Mouse (Mus musculus) hindbrain, embryonic 13.5 days (tissue): ENCODE results near the gene Sox5. TPM values are rescaled to one million over a fixed set of nuclear protein-coding genes. Genes with fewer than 3 reads are reported as not detected.

Source experiments
- ATAC-seq: fragments of 200-750 bp; cut with Nextera tagmentation; 2 replicates; pipeline ENCODE4 v1.8.0; 2017; ENCODE audit warnings: moderate TSS enrichment; ENCODE audit not compliant: low FRiP score
- H3K27ac ChIP-seq: fragments of 300-500 bp; sonication (generic); 2 replicates; pipeline ENCODE4 v1.5.1; 2015; ENCODE audit warnings: inconsistent platforms, mild to moderate bottlenecking, moderate library complexity
- H3K27me3 ChIP-seq: fragments of 300-500 bp; sonication (generic); 2 replicates; pipeline ENCODE4 v1.6.1; 2015; ENCODE audit warnings: mild to moderate bottlenecking, inconsistent platforms
- H3K36me3 ChIP-seq: fragments of 300-500 bp; sonication (generic); 2 replicates; pipeline ENCODE4 v1.6.1; 2015; ENCODE audit warnings: mild to moderate bottlenecking, inconsistent platforms
- H3K4me1 ChIP-seq: fragments of 300-500 bp; sonication (generic); replicated peaks from 2 replicates; pipeline ENCODE4 v1.6.1; 2015; ENCODE audit warnings: inconsistent platforms
- H3K4me2 ChIP-seq: fragments of 300-500 bp; sonication (generic); 2 replicates; pipeline ENCODE4 v1.6.1; 2015; ENCODE audit warnings: inconsistent platforms, mild to moderate bottlenecking, moderate library complexity
- H3K4me3 ChIP-seq: fragments of 300-500 bp; sonication (generic); 2 replicates; pipeline ENCODE4 v1.5.1; 2015; ENCODE audit warnings: mild to moderate bottlenecking, inconsistent platforms
- H3K9ac ChIP-seq: fragments of 300-500 bp; sonication (generic); 2 replicates; pipeline ENCODE4 v1.6.1; 2015; ENCODE audit warnings: mild to moderate bottlenecking, inconsistent platforms
- H3K9me3 ChIP-seq: fragments of 300-500 bp; sonication (generic); 2 replicates; pipeline ENCODE4 v1.6.1; 2016; ENCODE audit warnings: inconsistent platforms
- WGBS: fragments of 180-500 bp; shearing (Covaris S2); methylation state at CpG from one replicate; pipeline ENCODE4 v1.1.7; 2015; 5-methylcytosine and 5-hydroxymethylcytosine counted together
- polyA plus RNA-seq: library from polyadenylated mRNA; unstranded; fragments of >200 nt; fragmentation: Nextera tagmentation; extraction: Ambion mirVana; gene quantifications from 2 replicates; pipeline ENCODE4 v1.2.1, GENCODE M21; 2015

Sox5 gene
- polyA plus RNA-seq, 1 experiment from 2014 or later: 27.7 TPM

DNA sequence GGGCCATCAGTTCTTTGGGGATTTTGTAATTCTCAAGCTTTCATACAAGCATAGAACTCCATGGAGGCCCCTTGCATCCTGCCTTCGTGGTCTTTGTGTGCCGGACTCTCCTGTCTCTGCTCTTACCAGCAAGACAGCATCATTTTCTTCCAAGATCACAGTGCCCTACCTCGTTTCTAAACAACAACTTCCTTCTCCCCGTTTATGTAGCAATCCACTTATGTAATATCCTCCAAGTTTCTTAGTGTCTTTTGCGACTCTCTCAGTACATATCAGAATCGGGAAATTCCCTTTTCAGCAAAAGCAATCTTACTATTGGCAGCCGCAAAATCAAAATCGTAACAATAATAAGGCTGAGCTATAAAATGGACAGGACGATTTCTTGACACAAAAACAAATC, 324.3 kb downstream of the Sox5 start:
- Histone ChIP-seq H3K9ac (no peak overlapping the region), H3K4me2 (no peak overlapping the region), H3K4me3 (no peak overlapping the region), H3K27ac (no peak overlapping the region), H3K36me3 (no peaks in the 10 kb centered on the region), H3K9me3 (no peaks in the 10 kb centered on the region), H3K4me1 (peaks cover 19% of the 10 kb centered on the region), H3K27me3 (peaks cover 5% of the 10 kb centered on the region; the same call in 1 of the 2 replicates)
- 93% methylated on average over 9 of the region's 9 CpGs for WGBS
- no peak for ATAC-seq

DNA sequence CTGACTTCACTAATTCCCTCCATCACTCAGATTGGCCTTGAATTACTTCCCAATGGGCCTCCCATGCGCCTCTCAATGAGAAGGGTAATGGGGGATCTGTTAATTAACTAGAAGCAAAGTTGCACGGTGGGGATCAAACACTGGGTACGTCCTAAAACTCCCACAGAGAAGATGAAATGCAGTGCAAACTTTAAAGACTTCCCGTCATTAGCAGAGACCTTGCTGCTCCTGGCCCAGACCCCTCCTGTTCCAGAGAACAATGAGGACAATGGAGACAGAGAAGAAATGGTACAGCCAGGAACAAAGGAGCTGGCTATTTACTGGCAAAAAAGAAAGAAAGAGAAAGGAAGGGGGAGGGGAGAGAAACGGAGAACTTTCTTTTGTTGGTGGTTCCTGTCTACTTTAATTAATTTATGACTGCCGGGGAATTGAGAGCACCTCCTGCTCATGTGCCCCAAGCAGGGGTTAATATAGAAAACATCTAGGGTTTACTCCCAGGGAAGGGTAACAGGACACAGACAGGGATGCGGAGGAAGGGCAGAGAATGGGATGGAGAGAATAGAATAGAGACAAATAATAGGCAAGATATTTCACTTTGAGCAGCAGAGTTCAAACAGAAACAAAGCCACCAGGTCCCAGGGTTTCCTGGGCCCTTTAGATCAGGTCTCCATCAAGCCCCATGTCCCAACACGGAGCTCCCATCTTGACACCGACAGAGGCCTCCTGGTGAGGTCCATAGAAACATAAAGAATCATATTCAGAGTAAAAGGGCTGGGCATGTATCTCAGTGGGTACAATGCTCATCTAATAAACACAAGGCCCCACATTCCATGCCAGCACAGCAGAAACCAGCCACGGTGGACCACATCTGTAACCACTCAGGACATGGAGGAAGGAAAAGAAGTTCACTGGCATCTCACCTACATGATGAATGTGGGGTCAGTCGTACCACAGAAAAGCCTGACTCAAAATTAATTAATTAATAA, 327.2 kb downstream of the Sox5 start:
- Histone ChIP-seq H3K36me3 (no peaks in the 10 kb centered on the region), H3K4me1 (peaks cover 19% of the 10 kb centered on the region), H3K27me3 (peaks cover 5% of the 10 kb centered on the region; the same call in 1 of the 2 replicates), H3K27ac (no peak overlapping the region), H3K4me3 (no peak overlapping the region), H3K9ac (no peak overlapping the region), H3K4me2 (no peak overlapping the region), H3K9me3 (no peaks in the 10 kb centered on the region)
- WGBS: 19% methylated on average over 11 of the region's 11 CpGs
- ATAC-seq: no peak

DNA sequence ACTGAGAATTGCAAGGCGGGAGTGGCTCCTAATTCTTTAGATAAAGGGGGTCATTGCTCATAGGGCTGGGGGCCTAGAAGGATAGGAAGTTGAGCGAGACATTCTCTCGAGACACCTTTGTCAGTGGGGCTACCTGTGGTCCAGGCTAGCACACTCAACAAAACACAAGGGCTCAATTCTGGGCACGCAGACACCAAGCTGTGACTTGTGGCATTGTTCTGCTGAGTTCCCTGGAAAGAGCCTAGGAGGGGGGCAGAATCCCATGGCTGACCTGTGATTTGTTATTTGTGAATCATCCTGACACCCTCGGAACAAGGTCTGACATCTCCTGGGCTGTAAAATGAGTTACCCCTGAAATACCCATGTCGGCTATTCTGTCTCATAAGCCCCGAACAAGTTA, 328.2 kb downstream of the Sox5 start:
- Histone ChIP-seq H3K27ac (no peak overlapping the region), H3K4me1 (peaks cover 19% of the 10 kb centered on the region), H3K36me3 (no peaks in the 10 kb centered on the region), H3K4me2 (no peak overlapping the region), H3K4me3 (no peak overlapping the region), H3K9ac (no peak overlapping the region), H3K9me3 (no peaks in the 10 kb centered on the region), H3K27me3 (peaks cover 5% of the 10 kb centered on the region; the same call in 1 of the 2 replicates)
- 17% methylated on average over 7 of the region's 7 CpGs for WGBS
- no peak for ATAC-seq

DNA sequence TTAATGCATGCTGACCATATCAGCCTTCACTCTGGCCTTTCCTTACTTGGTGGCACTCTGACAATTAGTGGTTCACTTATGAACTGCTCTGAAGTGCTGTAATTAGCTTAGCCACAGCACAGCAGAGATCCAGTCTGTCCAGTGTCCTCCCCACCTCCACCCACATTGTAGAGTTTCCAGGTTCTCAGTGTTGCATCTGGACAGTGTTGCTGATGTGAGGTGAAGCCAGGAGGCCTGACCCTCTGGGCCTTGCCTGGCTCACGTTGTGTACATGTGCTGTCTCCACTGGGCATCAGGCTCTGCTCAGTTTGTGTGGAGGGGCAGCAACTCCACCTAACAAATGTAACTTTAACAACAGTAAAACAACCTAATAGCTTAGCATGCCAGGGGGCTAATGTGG, 328.6 kb downstream of the Sox5 start:
- Histone ChIP-seq H3K9ac (no peak overlapping the region), H3K4me1 (peaks cover 19% of the 10 kb centered on the region), H3K27me3 (peaks cover 5% of the 10 kb centered on the region; the same call in 1 of the 2 replicates), H3K4me2 (no peak overlapping the region), H3K36me3 (no peaks in the 10 kb centered on the region), H3K4me3 (no peak overlapping the region), H3K27ac (no peak overlapping the region), H3K9me3 (no peaks in the 10 kb centered on the region)
- ATAC-seq: no peak
- 21% methylated on average over 1 of the region's 1 CpGs for WGBS

DNA sequence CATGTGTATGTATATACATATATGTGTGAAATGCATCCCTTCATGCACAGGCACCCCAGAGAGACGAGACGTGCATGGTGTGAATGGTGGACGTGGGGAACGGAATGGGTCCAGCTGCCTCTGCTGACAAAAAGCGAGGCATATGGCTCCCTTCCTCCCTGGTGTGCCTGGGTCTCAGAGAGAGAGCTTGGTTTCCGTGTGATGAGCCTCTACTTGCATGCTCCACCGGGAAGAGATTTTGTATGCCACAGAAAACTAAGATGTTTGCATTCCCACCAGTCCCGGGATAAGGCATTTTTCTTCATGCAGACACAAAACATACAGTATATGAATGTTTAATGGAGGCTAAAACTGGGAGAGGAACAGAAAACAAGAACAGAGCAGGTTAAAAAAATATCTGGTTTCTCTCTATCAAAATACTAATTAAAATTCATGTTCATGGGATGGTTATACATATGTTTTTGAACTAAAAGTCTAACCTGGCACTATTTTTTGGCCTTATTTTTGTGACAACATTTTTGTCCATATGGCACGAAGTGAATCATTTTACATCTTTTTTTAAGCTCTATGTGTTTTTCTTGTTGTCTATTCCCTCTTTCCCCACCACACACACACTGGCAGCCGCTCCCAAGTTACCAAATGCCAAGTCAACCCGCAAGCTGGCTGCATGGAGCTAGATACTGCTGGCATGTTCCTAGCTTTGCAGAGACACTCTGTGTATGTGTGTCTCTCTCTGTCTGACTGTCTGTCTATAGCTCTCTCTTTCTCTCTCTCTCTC, 329.4 kb downstream of the Sox5 start:
- Histone ChIP-seq H3K4me3 (no peak overlapping the region), H3K27me3 (peaks cover 5% of the 10 kb centered on the region; the same call in 1 of the 2 replicates), H3K27ac (no peak overlapping the region), H3K36me3 (no peaks in the 10 kb centered on the region), H3K4me1 (peaks cover 19% of the 10 kb centered on the region), H3K4me2 (no peak overlapping the region), H3K9ac (no peak overlapping the region), H3K9me3 (no peaks in the 10 kb centered on the region)
- no peak for ATAC-seq
- 64% methylated on average over 11 of the region's 11 CpGs for WGBS

DNA sequence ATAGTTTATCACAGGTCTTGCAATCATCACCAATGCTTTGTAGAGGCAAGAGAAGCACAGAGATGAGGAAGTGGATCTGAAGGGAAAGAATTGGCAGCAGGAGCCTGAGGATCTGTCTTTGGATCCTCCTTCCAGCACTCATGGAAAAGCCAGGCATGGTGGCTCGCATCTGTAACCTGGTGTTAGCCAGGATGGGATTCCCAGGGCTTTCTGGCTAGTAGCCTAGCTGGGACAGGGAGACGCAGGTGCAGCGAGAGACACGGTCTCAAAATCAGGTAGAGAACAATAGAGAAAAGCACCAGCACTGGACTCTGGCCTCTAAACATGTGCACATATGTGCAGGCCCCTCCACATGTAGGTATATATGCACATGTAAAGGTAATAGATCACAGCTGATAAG, 330.1 kb downstream of the Sox5 start:
- WGBS: 86% methylated on average over 4 of the region's 4 CpGs
- no peaks in the 10 kb centered on the region for H3K36me3 ChIP-seq
- peaks cover 19% of the 10 kb centered on the region for H3K4me1 ChIP-seq
- H3K9ac ChIP-seq: no peak overlapping the region
- H3K27me3 ChIP-seq: peaks cover 5% of the 10 kb centered on the region; the same call in 1 of the 2 replicates
- ATAC-seq: no peak
- no peak overlapping the region for H3K4me2 ChIP-seq
- H3K9me3 ChIP-seq: no peaks in the 10 kb centered on the region
- no peak overlapping the region for H3K27ac ChIP-seq
- H3K4me3 ChIP-seq: no peak overlapping the region

DNA sequence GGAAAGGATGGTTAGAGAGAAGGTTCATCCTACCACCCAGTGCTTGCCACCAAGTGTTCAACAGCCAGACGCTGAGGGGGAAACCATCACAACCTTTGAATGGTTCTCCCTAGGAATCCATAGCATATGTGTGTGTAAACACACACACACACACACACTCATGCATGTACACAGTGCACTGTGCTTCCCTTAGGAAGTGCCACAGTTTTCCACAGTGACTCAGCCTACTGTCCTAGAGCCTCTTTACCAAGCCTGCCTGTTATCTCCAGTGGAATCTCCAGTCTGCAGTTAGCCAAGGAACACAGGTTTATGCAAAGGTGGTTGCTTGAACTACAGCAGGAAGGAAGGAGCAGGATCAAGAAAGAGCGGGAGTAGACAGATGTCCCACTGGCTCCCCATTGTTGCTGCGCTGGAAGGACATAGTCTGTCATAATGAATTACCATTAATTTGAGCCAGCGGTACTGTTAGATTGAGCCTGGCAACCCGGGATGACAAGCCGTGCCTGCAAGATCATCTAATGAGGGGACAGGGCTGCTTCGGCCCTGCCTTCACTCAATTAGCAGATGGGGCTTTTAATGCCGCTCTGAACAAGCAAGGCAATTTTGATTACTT, 335.9 kb downstream of the Sox5 start:
- no peaks in the 10 kb centered on the region for H3K9me3 ChIP-seq
- H3K9ac ChIP-seq: no peak overlapping the region
- no peaks in the 10 kb centered on the region for H3K27me3 ChIP-seq
- WGBS: 33% methylated on average over 8 of the region's 8 CpGs
- H3K4me1 ChIP-seq: peaks cover 6% of the 10 kb centered on the region
- H3K4me2 ChIP-seq: no peak overlapping the region
- no peak overlapping the region for H3K27ac ChIP-seq
- ATAC-seq: peak; percentile 71
- H3K36me3 ChIP-seq: no peaks in the 10 kb centered on the region
- no peak overlapping the region for H3K4me3 ChIP-seq

DNA sequence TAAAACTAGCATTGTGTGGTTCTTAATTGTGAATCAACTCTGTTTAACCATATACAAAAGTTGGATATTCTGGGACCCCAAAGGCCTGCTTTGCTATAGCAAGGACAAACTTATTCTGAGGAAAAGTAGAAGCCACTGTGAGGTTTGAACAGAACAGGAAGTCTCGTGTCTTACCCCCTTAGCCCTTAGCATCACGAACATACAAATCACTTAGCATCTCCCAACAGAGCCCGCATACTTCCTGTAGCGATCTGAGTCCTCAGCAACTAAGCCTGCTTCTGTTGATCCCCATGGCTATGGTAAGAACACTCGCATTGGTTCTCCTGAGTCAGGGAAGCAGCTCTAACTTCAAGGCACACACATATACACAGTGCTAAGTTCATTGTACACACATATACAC, 337.4 kb downstream of the Sox5 start:
- Histone ChIP-seq H3K36me3 (no peaks in the 10 kb centered on the region), H3K4me3 (no peak overlapping the region), H3K27ac (no peak overlapping the region), H3K4me2 (no peak overlapping the region), H3K9ac (no peak overlapping the region), H3K27me3 (no peaks in the 10 kb centered on the region), H3K4me1 (peaks cover 6% of the 10 kb centered on the region), H3K9me3 (no peaks in the 10 kb centered on the region)
- ATAC-seq: no peak
- 86% methylated on average over 5 of the region's 5 CpGs for WGBS

DNA sequence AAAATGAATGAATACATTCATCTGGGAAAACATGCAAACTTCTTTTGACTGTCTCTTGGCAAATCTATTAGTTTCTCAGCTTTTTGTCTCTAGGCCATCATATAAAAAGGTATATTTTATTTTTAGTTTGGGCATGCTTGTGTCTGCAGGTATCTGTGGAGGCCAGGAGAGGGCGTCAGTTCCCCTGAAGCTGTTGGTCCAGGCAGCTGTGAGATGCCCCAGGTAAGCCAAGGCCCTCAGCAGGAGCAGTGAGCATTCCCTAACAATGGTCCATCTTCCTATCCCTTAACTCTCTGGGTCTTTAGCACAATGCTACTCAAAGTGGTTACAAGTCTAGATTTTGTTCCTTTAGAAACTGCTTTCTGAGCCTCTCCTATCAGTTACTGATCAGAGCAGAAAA, 338.1 kb downstream of the Sox5 start:
- no peak overlapping the region for H3K4me3 ChIP-seq
- WGBS: 89% methylated on average over 1 of the region's 1 CpGs

DNA sequence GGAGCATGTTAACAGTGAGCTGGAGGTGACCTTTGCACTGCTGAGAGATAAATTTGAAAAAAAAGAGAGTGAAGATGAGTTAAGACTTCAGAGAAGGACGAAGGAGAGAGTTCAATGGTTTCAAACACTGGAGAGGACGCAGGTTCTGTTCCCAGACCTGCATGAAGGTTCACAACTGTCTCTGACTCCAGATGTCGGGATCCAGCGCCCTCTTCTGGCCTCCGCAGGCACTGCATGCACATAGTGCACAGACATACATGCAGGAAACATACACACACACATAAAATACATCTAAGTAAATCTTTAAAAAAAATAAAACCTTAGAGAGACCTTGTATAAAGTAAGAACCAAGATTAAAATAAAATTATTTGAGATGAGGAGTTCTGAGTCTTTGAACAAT, 352.5 kb downstream of the Sox5 start:
- Histone ChIP-seq H3K4me1 (0 out of 2 replicates have a peak, but pooled peaks cover 8% of the 10 kb centered on the region), H3K36me3 (no peaks in the 10 kb centered on the region), H3K9me3 (no peaks in the 10 kb centered on the region), H3K4me2 (no peak overlapping the region), H3K4me3 (no peak overlapping the region), H3K27me3 (no peaks in the 10 kb centered on the region), H3K9ac (no peak overlapping the region), H3K27ac (no peak overlapping the region)
- WGBS: 74% methylated on average over 5 of the region's 5 CpGs
- ATAC-seq: no peak

More for the DNA sequence above, 338.1 kb downstream of the Sox5 start:
- H3K27ac ChIP-seq: no peak overlapping the region
- H3K9ac ChIP-seq: no peak overlapping the region
- H3K27me3 ChIP-seq: no peaks in the 10 kb centered on the region
- ATAC-seq: no peak
- H3K4me1 ChIP-seq: peaks cover 6% of the 10 kb centered on the region
- H3K9me3 ChIP-seq: no peaks in the 10 kb centered on the region
- H3K4me2 ChIP-seq: no peak overlapping the region
- H3K36me3 ChIP-seq: no peaks in the 10 kb centered on the region

DNA sequence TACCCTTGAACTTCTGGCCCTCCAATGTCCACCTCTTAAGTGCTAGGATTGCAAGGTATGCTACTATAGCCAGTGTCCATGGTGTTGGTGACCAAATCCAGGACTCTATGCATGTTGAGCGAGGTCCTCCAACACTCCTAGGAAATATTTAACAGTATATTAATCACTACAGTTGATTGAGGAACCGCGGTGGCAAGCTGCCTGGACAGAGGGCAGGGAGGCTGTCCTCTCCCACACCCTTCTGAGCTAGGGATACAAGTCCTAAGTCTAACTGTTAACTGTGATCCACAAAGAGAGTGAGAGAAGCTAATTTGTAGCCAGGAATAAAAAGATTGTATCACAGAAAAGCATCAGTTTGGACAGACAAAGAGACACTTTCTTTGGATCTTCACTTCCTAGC, 373.7 kb downstream of the Sox5 start:
- Histone ChIP-seq H3K27ac (no peak overlapping the region), H3K9me3 (no peaks in the 10 kb centered on the region), H3K4me3 (no peak overlapping the region), H3K4me2 (no peak overlapping the region), H3K27me3 (no peaks in the 10 kb centered on the region), H3K4me1 (no peaks in the 10 kb centered on the region), H3K9ac (no peak overlapping the region), H3K36me3 (no peaks in the 10 kb centered on the region)
- WGBS: 89% methylated on average over 3 of the region's 3 CpGs
- ATAC-seq: no peak

DNA sequence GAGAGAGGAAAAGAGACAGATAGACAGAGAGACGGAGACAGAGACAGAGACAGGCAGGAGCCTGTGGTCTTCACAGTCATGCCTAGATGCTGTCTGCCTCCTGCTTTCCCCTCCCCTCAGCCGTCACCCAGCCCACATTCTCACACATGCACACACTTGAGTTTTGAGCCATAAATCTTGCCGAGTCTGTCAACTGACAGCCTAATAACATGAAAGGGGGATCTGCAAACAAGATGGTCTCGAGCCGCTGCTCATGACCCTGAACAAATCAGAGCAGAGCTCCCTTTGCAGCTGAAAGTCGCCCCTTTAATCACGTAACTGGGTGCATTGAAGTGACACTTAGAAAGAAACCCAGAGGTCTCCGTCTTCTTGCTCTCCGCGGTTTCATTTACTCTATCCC, 383.7 kb downstream of the Sox5 start:
- no peaks in the 10 kb centered on the region for H3K36me3 ChIP-seq
- peak overlapping the region; percentile 36 for H3K4me2 ChIP-seq
- H3K4me1 ChIP-seq: peaks cover 18% of the 10 kb centered on the region
- no peaks in the 10 kb centered on the region for H3K9me3 ChIP-seq
- H3K27ac ChIP-seq: no peak overlapping the region
- H3K9ac ChIP-seq: no peak overlapping the region
- H3K27me3 ChIP-seq: peaks cover 13% of the 10 kb centered on the region; the same call in 1 of the 2 replicates
- no peak overlapping the region for H3K4me3 ChIP-seq
- WGBS: 15% methylated on average over 10 of the region's 10 CpGs
- ATAC-seq: no peak
